Mouse (Mus musculus) testis, adult 2 months (tissue): ENCODE measurements around the gene Osbpl2.
A peak's percentile ranks its signal among the peaks of the same experiment; 100 is the strongest.
"Not testable (repeated sequence)": the region's sequence is repeated elsewhere in the genome, so short reads cannot be mapped to it uniquely, and the experiment has no call there.

Experiments
- CTCF ChIP-seq: fragments of 200-500 bp; IDR thresholded peaks from 2 replicates; pipeline ENCODE4 v1.5.1; 2012; ENCODE audit warnings: low read depth, mild to moderate bottlenecking, inconsistent platforms, low read length, moderate library complexity; ENCODE audit not compliant: control insufficient read depth, insufficient read depth, insufficient replicate concordance
- POLR2A ChIP-seq: fragments of 200-500 bp; IDR thresholded peaks from 2 replicates; pipeline ENCODE4 v1.6.1; 2012; ENCODE audit warnings: low read depth, mild to moderate bottlenecking, inconsistent platforms, low read length, moderate library complexity; ENCODE audit not compliant: control insufficient read depth

GRCm38 (mm10) chr2:180173711-180174110 is 54.6 kb downstream of the Osbpl2 start:
- TF ChIP-seq CTCF: not testable (repeated sequence)
- peak; percentile 43; the same call in 1 of the 2 replicates for TF ChIP-seq POLR2A
